Mouse (Mus musculus): Measurements from ENCODE around the gene Stx3. TPM values are rescaled to one million over a fixed set of nuclear protein-coding genes. Genes with fewer than 3 reads are reported as not detected.

The Stx3 gene
- polyA plus RNA-seq, 1 experiment from 2014 or later, result 7.0 TPM

DNA sequence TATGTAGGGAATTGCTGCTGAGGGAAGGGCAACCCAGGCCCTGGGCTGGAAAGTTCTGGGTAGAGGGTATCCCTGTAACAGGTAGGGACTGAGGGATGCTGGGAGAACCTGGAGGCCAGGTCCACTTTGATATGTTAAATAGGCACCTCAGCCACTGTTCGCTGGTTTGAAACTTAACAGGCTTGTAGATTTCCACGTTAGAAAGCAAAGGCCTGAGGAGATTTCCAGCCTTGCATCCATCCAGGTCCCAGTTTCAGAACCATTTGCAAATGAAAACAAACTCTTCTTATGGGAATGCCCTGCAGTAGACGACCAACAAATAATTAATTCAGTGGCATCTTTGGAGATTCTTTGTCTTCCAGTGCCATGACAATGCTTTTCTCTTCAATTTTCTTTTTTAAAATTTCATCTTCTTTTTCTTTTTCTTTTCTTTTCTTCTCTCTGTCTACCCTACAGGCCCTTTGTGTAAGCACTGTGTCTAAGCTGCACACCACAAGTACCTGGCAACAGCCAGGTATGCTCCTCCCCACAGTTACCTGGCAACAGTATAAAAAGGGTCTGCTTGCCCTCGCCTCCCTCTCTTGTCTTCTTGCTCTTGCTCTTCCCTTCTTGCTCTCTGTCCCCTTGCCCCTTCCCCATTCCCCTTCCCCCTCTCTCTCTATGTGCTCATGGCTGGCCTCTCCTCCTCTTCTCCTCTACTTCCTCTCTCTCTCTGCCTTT lies 4.3 kb upstream of the Stx3 start:
- H3K4me2 ChIP-seq (ENCODE audit: low read length), result no peak overlapping the region
- no peak overlapping the region for H3K27ac ChIP-seq (replicated peaks in 1 of 2; ENCODE audit: control insufficient read depth in 1 of 2, insufficient read depth in 1 of 2, low read depth in 2 of 2, low read length in 2 of 2)
- no peaks in the 10 kb centered on the region for H3K36me3 ChIP-seq (ENCODE audit: control insufficient read depth, insufficient read depth, low read length)
- no peak overlapping the region for H3K9ac ChIP-seq (ENCODE audit: low read length)
- no peaks in the 10 kb centered on the region for H3K9me3 ChIP-seq (ENCODE audit: control insufficient read depth, low read length)
- peaks cover 0 to 8% of the 10 kb centered on the region in 2 experiments; a peak in 2 of 4 replicates for H3K4me1 ChIP-seq (ENCODE audit: control insufficient read depth in 2 of 2, insufficient read depth in 2 of 2, low read length in 2 of 2)
- H3K27me3 ChIP-seq (ENCODE audit: control insufficient read depth, insufficient read depth, low read length), result no peaks in the 10 kb centered on the region
- no peak for ATAC-seq (ENCODE audit: insufficient number of reproducible peaks, insufficient read depth, low FRiP score, low read depth)
- no peak overlapping the region for H3K4me3 ChIP-seq (ENCODE audit: control insufficient read depth in 1 of 2, insufficient read depth in 1 of 2, low read depth in 1 of 2, low read length in 2 of 2)
- 40% methylated on average over 4 of the region's 4 CpGs for WGBS

DNA sequence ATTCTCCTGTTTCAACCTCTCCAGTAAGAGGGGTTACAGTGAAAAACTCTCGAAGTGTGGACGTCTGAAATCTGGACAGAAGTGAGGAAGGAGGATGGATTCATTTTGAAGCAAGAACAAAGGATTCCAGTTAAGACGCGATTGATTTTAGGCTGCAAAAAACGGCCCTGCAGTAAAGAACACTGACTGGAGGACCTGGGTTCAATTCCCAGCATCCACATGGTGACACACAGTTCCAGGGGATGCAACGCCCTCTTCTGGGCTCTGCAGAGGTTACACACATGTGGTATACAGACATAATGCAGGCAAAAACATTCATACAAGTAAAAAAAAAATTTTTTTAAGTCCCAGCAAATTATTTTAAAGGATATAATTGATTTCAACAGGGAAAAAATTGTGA lies 1.0 kb upstream of the Stx3 start:
- Histone ChIP-seq H3K27me3 (ENCODE audit: control insufficient read depth, insufficient read depth, low read length) (no peaks in the 10 kb centered on the region), H3K9me3 (ENCODE audit: control insufficient read depth, low read length) (no peaks in the 10 kb centered on the region), H3K4me1 (ENCODE audit: control insufficient read depth in 2 of 2, insufficient read depth in 2 of 2, low read length in 2 of 2) (peaks cover 0 to 8% of the 10 kb centered on the region in 2 experiments; a peak in 2 of 4 replicates), H3K4me2 (ENCODE audit: low read length) (peak overlapping the region; percentile 91), H3K36me3 (ENCODE audit: control insufficient read depth, insufficient read depth, low read length) (no peaks in the 10 kb centered on the region), H3K27ac (replicated peaks in 1 of 2; ENCODE audit: control insufficient read depth in 1 of 2, insufficient read depth in 1 of 2, low read depth in 2 of 2, low read length in 2 of 2) (no peak overlapping the region), H3K4me3 (ENCODE audit: control insufficient read depth in 1 of 2, insufficient read depth in 1 of 2, low read depth in 1 of 2, low read length in 2 of 2) (peak overlapping the region; percentile 64 to 67; a peak in 3 of 4 replicates), H3K9ac (ENCODE audit: low read length) (no peak overlapping the region; the same call in 1 of the 2 replicates)
- 31% methylated on average over 6 of the region's 6 CpGs for WGBS
- ATAC-seq (ENCODE audit: insufficient number of reproducible peaks, insufficient read depth, low FRiP score, low read depth), result no peak

DNA sequence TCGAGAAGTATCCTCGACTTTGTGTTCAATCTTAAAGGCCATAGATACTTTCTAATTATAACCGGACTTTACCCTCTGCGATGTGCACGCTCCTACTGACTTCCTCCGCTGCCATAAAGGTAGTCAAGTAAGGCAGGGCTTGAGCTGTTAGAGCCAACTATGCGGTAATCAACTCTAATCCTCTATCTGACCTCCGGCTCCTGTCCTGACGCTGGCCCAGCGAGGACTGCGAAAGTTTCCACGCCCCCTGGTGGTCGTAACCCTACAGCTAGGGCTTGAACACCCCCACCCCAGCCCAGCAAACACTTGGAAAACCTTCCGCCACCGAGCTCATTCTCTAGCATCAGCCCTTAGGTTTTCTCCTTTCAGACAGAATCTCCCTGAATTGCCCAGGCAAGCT lies 597 bp upstream of the Stx3 start:
- H3K36me3 ChIP-seq (ENCODE audit: control insufficient read depth, insufficient read depth, low read length), result no peaks in the 10 kb centered on the region
- no peak overlapping the region for H3K27ac ChIP-seq (replicated peaks in 1 of 2; ENCODE audit: control insufficient read depth in 1 of 2, insufficient read depth in 1 of 2, low read depth in 2 of 2, low read length in 2 of 2)
- peak overlapping the region; percentile 64 to 67 for H3K4me3 ChIP-seq (ENCODE audit: control insufficient read depth in 1 of 2, insufficient read depth in 1 of 2, low read depth in 1 of 2, low read length in 2 of 2)
- ATAC-seq (ENCODE audit: insufficient number of reproducible peaks, insufficient read depth, low FRiP score, low read depth), result peak; percentile 57; the same call in 1 of the 2 replicates
- WGBS, result under 1% methylated on average over 15 of the region's 15 CpGs
- peak overlapping the region; percentile 91 for H3K4me2 ChIP-seq (ENCODE audit: low read length)
- H3K4me1 ChIP-seq (ENCODE audit: control insufficient read depth in 2 of 2, insufficient read depth in 2 of 2, low read length in 2 of 2), result peaks cover 0 to 8% of the 10 kb centered on the region in 2 experiments; a peak in 2 of 4 replicates
- no peaks in the 10 kb centered on the region for H3K9me3 ChIP-seq (ENCODE audit: control insufficient read depth, low read length)
- peak overlapping the region; percentile 73; the same call in 1 of the 2 replicates for H3K9ac ChIP-seq (ENCODE audit: low read length)
- no peaks in the 10 kb centered on the region for H3K27me3 ChIP-seq (ENCODE audit: control insufficient read depth, insufficient read depth, low read length)

DNA sequence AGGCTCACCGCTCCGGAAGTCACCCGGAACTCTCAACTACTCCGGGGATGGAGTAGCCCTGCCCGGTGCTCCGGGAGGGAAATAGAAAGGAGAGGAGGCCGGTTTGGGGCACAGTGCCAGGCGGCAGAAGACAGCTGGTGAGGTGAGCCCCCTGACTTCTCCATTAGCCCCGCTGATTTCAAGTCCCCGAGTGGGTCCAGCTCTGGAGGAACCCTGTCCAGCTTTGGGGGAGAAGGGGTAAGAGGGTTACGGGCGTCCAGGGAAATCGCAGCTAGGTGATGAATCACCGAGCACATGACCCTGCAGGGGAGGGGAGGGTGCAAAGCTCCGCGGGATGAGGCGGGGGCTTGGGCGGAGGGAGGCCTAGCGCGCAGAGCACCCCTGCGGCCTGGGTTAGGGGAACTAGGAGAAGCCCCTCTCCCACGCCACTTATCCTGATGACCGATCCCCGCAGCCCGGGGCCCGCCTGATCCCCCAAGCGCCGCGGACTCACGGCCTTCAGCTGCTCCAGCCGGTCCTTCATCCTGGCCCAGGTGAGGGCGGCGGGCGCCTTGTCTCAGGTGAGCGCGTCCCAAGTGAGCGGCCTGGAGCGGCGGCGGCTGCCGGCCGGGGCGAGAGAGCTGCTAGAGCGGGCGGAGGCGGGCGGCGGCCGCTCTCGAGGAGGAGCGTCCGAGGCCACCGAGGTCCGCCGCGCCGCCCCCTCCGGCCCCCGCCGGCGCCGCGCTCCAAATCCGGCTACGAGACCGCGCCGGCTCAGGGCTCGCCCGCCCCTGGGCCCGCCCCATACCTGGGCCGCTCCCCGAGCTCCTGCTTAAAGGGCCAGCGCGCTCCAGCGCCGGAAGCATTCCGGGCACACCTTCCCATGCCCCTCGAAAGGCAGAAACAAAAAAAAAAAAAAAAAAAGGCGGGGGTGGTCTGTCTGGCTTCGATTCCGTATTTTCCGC lies 732 bp downstream of the Stx3 start:
- H3K9me3 ChIP-seq (ENCODE audit: control insufficient read depth, low read length), result no peaks in the 10 kb centered on the region
- under 1% methylated on average over 82 of the region's 83 CpGs for WGBS
- peak overlapping the region; percentile 91 for H3K4me2 ChIP-seq (ENCODE audit: low read length)
- ATAC-seq (ENCODE audit: insufficient number of reproducible peaks, insufficient read depth, low FRiP score, low read depth), result peak; percentile 57
- peak overlapping the region; percentile 73 for H3K9ac ChIP-seq (ENCODE audit: low read length)
- no peaks in the 10 kb centered on the region for H3K36me3 ChIP-seq (ENCODE audit: control insufficient read depth, insufficient read depth, low read length)
- H3K4me3 ChIP-seq (ENCODE audit: control insufficient read depth in 1 of 2, insufficient read depth in 1 of 2, low read depth in 1 of 2, low read length in 2 of 2), result peak overlapping the region; percentile 64 to 67
- peaks cover 0 to 8% of the 10 kb centered on the region in 2 experiments; a peak in 2 of 4 replicates for H3K4me1 ChIP-seq (ENCODE audit: control insufficient read depth in 2 of 2, insufficient read depth in 2 of 2, low read length in 2 of 2)
- H3K27me3 ChIP-seq (ENCODE audit: control insufficient read depth, insufficient read depth, low read length), result no peaks in the 10 kb centered on the region
- H3K27ac ChIP-seq (replicated peaks in 1 of 2; ENCODE audit: control insufficient read depth in 1 of 2, insufficient read depth in 1 of 2, low read depth in 2 of 2, low read length in 2 of 2), result no peak overlapping the region

DNA sequence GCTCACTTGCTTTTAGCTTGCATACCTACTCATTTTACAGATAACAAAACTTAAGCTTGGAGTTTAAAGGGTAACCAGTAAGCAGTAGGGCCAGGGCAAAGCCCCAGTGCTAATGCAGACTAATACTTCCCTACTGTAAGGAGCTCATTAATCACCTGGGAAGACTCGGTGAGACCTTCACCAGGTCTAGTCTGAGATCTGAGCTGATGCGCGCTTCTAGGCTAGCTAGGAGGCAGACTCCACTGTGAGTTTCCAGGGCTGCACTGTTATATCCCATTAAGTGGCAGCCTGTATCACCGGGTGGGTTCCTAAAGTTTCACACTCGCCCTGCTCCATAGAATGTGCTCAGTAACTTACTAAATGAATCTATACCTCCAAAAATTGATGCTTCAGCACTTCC lies 1.6 kb downstream of the Stx3 start:
- Histone ChIP-seq H3K4me3 (ENCODE audit: control insufficient read depth in 1 of 2, insufficient read depth in 1 of 2, low read depth in 1 of 2, low read length in 2 of 2) (no peak overlapping the region; a peak in 1 of 4 replicates), H3K9ac (ENCODE audit: low read length) (no peak overlapping the region), H3K36me3 (ENCODE audit: control insufficient read depth, insufficient read depth, low read length) (no peaks in the 10 kb centered on the region), H3K4me1 (ENCODE audit: control insufficient read depth in 2 of 2, insufficient read depth in 2 of 2, low read length in 2 of 2) (peaks cover 0 to 8% of the 10 kb centered on the region in 2 experiments; a peak in 3 of 4 replicates), H3K27me3 (ENCODE audit: control insufficient read depth, insufficient read depth, low read length) (no peaks in the 10 kb centered on the region), H3K4me2 (ENCODE audit: low read length) (peak overlapping the region; percentile 91), H3K27ac (replicated peaks in 1 of 2; ENCODE audit: control insufficient read depth in 1 of 2, insufficient read depth in 1 of 2, low read depth in 2 of 2, low read length in 2 of 2) (no peak overlapping the region), H3K9me3 (ENCODE audit: control insufficient read depth, low read length) (no peaks in the 10 kb centered on the region)
- no peak for ATAC-seq (ENCODE audit: insufficient number of reproducible peaks, insufficient read depth, low FRiP score, low read depth)
- WGBS, result 23% methylated on average over 5 of the region's 5 CpGs

DNA sequence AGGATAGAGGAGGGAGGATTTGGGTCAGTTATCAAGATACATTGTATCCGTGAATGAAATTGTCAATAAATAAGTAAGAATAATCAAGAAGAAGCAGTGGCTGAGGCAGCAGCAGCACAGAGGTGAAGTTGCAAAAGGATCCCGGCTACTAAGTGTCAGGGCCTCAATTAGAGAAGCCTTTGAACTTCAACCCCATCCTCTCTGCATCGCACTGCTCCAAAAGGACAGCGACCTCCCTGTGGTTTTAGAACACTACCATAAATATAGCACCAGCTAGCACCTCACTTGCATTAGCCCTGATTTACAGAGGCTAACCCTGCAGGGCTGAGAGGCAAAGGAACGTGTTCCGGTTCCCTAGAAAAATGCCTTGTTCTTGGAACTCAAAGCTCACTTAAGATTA lies 2.5 kb downstream of the Stx3 start:
- no peak for ATAC-seq (ENCODE audit: insufficient number of reproducible peaks, insufficient read depth, low FRiP score, low read depth)
- H3K4me3 ChIP-seq (ENCODE audit: control insufficient read depth in 1 of 2, insufficient read depth in 1 of 2, low read depth in 1 of 2, low read length in 2 of 2), result no peak overlapping the region

DNA sequence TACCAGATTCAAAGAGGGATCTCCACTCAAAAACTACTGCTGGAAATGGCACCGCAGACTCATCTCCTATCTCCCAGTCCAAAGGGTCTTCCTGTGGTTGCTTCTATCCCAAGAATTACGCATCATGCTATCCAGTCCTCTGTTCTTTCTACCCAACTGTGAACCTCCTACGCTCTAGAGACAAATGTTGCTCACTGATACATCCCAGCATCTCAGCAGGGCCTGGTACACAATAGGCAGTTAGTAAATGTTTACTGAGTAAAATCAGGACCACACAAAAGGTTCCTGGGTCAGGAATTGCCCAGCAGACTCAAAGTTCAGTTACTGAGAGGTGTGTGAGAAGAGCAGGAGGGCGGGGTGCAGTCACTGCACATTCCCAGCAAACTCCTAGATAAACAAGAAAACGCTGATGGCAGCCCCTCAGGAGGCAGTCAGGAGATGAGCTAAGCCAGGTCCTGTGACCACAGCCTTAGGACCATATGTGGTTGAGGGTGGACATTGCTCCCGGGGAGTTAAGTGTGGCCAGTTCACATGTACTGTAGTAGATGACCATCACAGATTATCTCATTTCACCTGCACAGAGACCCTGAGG lies 4.4 kb downstream of the Stx3 start:
- Histone ChIP-seq H3K27ac (replicated peaks in 1 of 2; ENCODE audit: control insufficient read depth in 1 of 2, insufficient read depth in 1 of 2, low read depth in 2 of 2, low read length in 2 of 2) (no peak overlapping the region), H3K4me3 (ENCODE audit: control insufficient read depth in 1 of 2, insufficient read depth in 1 of 2, low read depth in 1 of 2, low read length in 2 of 2) (no peak overlapping the region), H3K4me2 (ENCODE audit: low read length) (no peak overlapping the region), H3K36me3 (ENCODE audit: control insufficient read depth, insufficient read depth, low read length) (no peaks in the 10 kb centered on the region), H3K27me3 (ENCODE audit: control insufficient read depth, insufficient read depth, low read length) (no peaks in the 10 kb centered on the region), H3K4me1 (ENCODE audit: control insufficient read depth in 2 of 2, insufficient read depth in 2 of 2, low read length in 2 of 2) (peaks cover 0 to 4% of the 10 kb centered on the region in 2 experiments; a peak in 3 of 4 replicates), H3K9me3 (ENCODE audit: control insufficient read depth, low read length) (no peaks in the 10 kb centered on the region), H3K9ac (ENCODE audit: low read length) (no peak overlapping the region)
- WGBS, result 71% methylated on average over 6 of the region's 6 CpGs
- ATAC-seq (ENCODE audit: insufficient number of reproducible peaks, insufficient read depth, low FRiP score, low read depth), result no peak

More for the DNA sequence above, 2.5 kb downstream of the Stx3 start:
- H3K27ac ChIP-seq (replicated peaks in 1 of 2; ENCODE audit: control insufficient read depth in 1 of 2, insufficient read depth in 1 of 2, low read depth in 2 of 2, low read length in 2 of 2), result no peak overlapping the region
- 28% methylated on average over 6 of the region's 6 CpGs for WGBS
- H3K4me2 ChIP-seq (ENCODE audit: low read length), result no peak overlapping the region
- H3K9me3 ChIP-seq (ENCODE audit: control insufficient read depth, low read length), result no peaks in the 10 kb centered on the region
- H3K9ac ChIP-seq (ENCODE audit: low read length), result no peak overlapping the region
- H3K27me3 ChIP-seq (ENCODE audit: control insufficient read depth, insufficient read depth, low read length), result no peaks in the 10 kb centered on the region
- H3K36me3 ChIP-seq (ENCODE audit: control insufficient read depth, insufficient read depth, low read length), result no peaks in the 10 kb centered on the region
- peaks cover 0 to 8% of the 10 kb centered on the region in 2 experiments; a peak in 3 of 4 replicates for H3K4me1 ChIP-seq (ENCODE audit: control insufficient read depth in 2 of 2, insufficient read depth in 2 of 2, low read length in 2 of 2)
